Mouse (Mus musculus): ENCODE measurements around the gene Gm12216. TPM values are rescaled to one million over a fixed set of nuclear protein-coding genes. Genes with fewer than 3 reads are reported as not detected.
A peak's percentile ranks its signal among the peaks of the same experiment; 100 is the strongest.

The Gm12216 gene
- total and polyA plus RNA-seq, 2 experiments: 2.7 to 3.2 TPM

DNA sequence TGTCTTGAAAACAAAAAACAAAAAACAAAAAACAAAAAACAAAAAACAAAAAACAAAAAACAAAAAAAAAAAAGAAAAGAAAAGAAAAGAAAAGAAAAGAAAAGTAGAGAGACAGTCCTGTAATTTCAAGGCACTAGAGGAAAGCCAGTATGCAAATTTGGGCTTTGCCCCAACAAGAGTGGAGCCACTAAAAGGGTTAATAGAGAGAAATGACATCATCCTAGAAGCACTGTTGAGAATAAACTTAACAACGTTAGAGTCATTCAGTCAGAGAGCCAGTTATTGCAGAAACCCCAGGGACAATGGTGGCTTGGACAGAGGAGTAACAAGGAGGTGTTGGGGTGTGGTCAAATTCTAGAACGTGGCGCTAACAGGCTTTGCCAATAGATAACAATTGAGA is 44.2 kb downstream of the Gm12216 start:
- Histone ChIP-seq H3K4me3 (ENCODE audit: insufficient read depth, low read depth, low read length) (no peak overlapping the region), H3K9ac (ENCODE audit: low read depth, low read length) (no peak overlapping the region), H3K4me1 (ENCODE audit: control insufficient read depth, insufficient read depth, low read length) (no peaks in the 10 kb centered on the region; the same call in 1 of the 2 replicates), H3K27me3 (ENCODE audit: control insufficient read depth, insufficient read depth, low read length) (no peaks in the 10 kb centered on the region), H3K79me2 (ENCODE audit: control insufficient read depth, insufficient read depth, low read length) (no peaks in the 10 kb centered on the region), H3K36me3 (ENCODE audit: control insufficient read depth, insufficient read depth, low read length) (no peaks in the 10 kb centered on the region), H3K27ac (replicated peaks; ENCODE audit: insufficient read depth, low read depth, low read length) (no peak overlapping the region)
- DNase-seq (ENCODE audit: extremely low read depth, low read depth, low spot score): no peak
- TF ChIP-seq CTCF (IDR thresholded peaks at IDR 0.05; ENCODE audit: low read depth, low read length) (no peak), POLR2A (IDR thresholded peaks at IDR 0.05; ENCODE audit: extremely low read depth, insufficient read depth, low read length) (no peak)
- 61% methylated on average over 3 of the region's 3 CpGs for WGBS

- no peaks in the 10 kb centered on the region for H3K36me3 ChIP-seq (ENCODE audit: control insufficient read depth, insufficient read depth, low read length)
- H3K4me1 ChIP-seq (ENCODE audit: control insufficient read depth, insufficient read depth, low read length): no peaks in the 10 kb centered on the region; the same call in 1 of the 2 replicates
- H3K27me3 ChIP-seq (ENCODE audit: control insufficient read depth, insufficient read depth, low read length): no peaks in the 10 kb centered on the region
- H3K9ac ChIP-seq (ENCODE audit: low read depth, low read length): no peak overlapping the region
- DNase-seq (ENCODE audit: extremely low read depth, low read depth, low spot score): peak; percentile 36
- no peaks in the 10 kb centered on the region for H3K79me2 ChIP-seq (ENCODE audit: control insufficient read depth, insufficient read depth, low read length)
- no peak overlapping the region for H3K27ac ChIP-seq (replicated peaks; ENCODE audit: insufficient read depth, low read depth, low read length)
- H3K4me3 ChIP-seq (ENCODE audit: insufficient read depth, low read depth, low read length): no peak overlapping the region
- 87% methylated on average over 16 of the region's 16 CpGs for whole genome bisulfite sequencing
- no peak for TF ChIP-seq POLR2A (IDR thresholded peaks at IDR 0.05; ENCODE audit: extremely low read depth, insufficient read depth, low read length)
- no peak for TF ChIP-seq CTCF (IDR thresholded peaks at IDR 0.05; ENCODE audit: low read depth, low read length)
Observed at GRCm38 (mm10) chr11:53813001-53813868, 45.8 kb downstream of the Gm12216 start.

- Histone ChIP-seq H3K4me1 (ENCODE audit: control insufficient read depth, insufficient read depth, low read length) (peaks cover under 1% of the 10 kb centered on the region; the same call in 1 of the 2 replicates), H3K27me3 (ENCODE audit: control insufficient read depth, insufficient read depth, low read length) (no peaks in the 10 kb centered on the region), H3K9ac (ENCODE audit: low read depth, low read length) (no peak overlapping the region), H3K79me2 (ENCODE audit: control insufficient read depth, insufficient read depth, low read length) (no peaks in the 10 kb centered on the region), H3K36me3 (ENCODE audit: control insufficient read depth, insufficient read depth, low read length) (no peaks in the 10 kb centered on the region), H3K4me3 (ENCODE audit: insufficient read depth, low read depth, low read length) (no peak overlapping the region), H3K27ac (replicated peaks; ENCODE audit: insufficient read depth, low read depth, low read length) (no peak overlapping the region)
- WGBS: 92% methylated on average over 3 of the region's 3 CpGs
- DNase-seq (ENCODE audit: extremely low read depth, low read depth, low spot score): no peak
- TF ChIP-seq POLR2A (IDR thresholded peaks at IDR 0.05; ENCODE audit: extremely low read depth, insufficient read depth, low read length) (no peak), CTCF (IDR thresholded peaks at IDR 0.05; ENCODE audit: low read depth, low read length) (no peak)
Observed at GRCm38 (mm10) chr11:53811312-53811711, 47.7 kb downstream of the Gm12216 start.

GRCm38 (mm10) chr11:53810749-53811148 is 48.3 kb downstream of the Gm12216 start:
- Histone ChIP-seq H3K79me2 (ENCODE audit: control insufficient read depth, insufficient read depth, low read length) (no peaks in the 10 kb centered on the region), H3K4me1 (ENCODE audit: control insufficient read depth, insufficient read depth, low read length) (peaks cover 4% of the 10 kb centered on the region; the same call in 1 of the 2 replicates), H3K4me3 (ENCODE audit: insufficient read depth, low read depth, low read length) (no peak overlapping the region), H3K27ac (replicated peaks; ENCODE audit: insufficient read depth, low read depth, low read length) (no peak overlapping the region), H3K27me3 (ENCODE audit: control insufficient read depth, insufficient read depth, low read length) (no peaks in the 10 kb centered on the region), H3K36me3 (ENCODE audit: control insufficient read depth, insufficient read depth, low read length) (no peaks in the 10 kb centered on the region), H3K9ac (ENCODE audit: low read depth, low read length) (no peak overlapping the region)
- no peak for DNase-seq (ENCODE audit: extremely low read depth, low read depth, low spot score)
- no peak for TF ChIP-seq POLR2A (IDR thresholded peaks at IDR 0.05; ENCODE audit: extremely low read depth, insufficient read depth, low read length)
- TF ChIP-seq CTCF (IDR thresholded peaks at IDR 0.05; ENCODE audit: low read depth, low read length): no peak
- 67% methylated on average over 2 of the region's 2 CpGs for WGBS

DNA sequence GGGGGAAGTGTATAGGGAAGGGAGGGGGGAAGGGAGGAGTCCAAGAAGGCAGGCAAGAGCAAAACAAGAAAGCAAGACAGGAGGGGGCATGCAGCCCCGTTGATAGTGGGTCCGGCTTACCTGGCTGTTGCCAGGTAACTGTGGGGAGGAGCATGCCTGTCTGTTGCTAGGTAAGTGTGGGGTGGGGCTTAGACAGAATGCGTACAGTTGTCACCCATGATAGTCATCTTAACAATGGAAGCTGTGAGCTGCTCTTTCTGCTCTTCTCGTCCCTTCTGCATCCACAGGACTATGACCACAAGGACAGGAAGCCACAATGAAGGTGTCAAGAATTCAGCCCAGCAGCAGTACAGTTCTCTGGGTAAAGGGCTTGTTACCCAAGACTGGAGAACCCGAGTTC is 48.9 kb downstream of the Gm12216 start:
- Histone ChIP-seq H3K27ac (replicated peaks; ENCODE audit: insufficient read depth, low read depth, low read length) (no peak overlapping the region), H3K79me2 (ENCODE audit: control insufficient read depth, insufficient read depth, low read length) (no peaks in the 10 kb centered on the region), H3K36me3 (ENCODE audit: control insufficient read depth, insufficient read depth, low read length) (no peaks in the 10 kb centered on the region), H3K4me1 (ENCODE audit: control insufficient read depth, insufficient read depth, low read length) (peaks cover 8% of the 10 kb centered on the region), H3K4me3 (ENCODE audit: insufficient read depth, low read depth, low read length) (no peak overlapping the region), H3K27me3 (ENCODE audit: control insufficient read depth, insufficient read depth, low read length) (no peaks in the 10 kb centered on the region), H3K9ac (ENCODE audit: low read depth, low read length) (no peak overlapping the region)
- no peak for TF ChIP-seq POLR2A (IDR thresholded peaks at IDR 0.05; ENCODE audit: extremely low read depth, insufficient read depth, low read length)
- no peak for TF ChIP-seq CTCF (IDR thresholded peaks at IDR 0.05; ENCODE audit: low read depth, low read length)
- no peak for DNase-seq (ENCODE audit: extremely low read depth, low read depth, low spot score)
- 76% methylated on average over 5 of the region's 5 CpGs for WGBS

GRCm38 (mm10) chr11:53809354-53809753 is 49.7 kb downstream of the Gm12216 start:
- Histone ChIP-seq H3K27me3 (ENCODE audit: control insufficient read depth, insufficient read depth, low read length) (no peaks in the 10 kb centered on the region), H3K27ac (replicated peaks; ENCODE audit: insufficient read depth, low read depth, low read length) (0 out of 2 replicates have a peak overlapping the region, but pooled peaks have one; percentile 16), H3K4me1 (ENCODE audit: control insufficient read depth, insufficient read depth, low read length) (peaks cover 8% of the 10 kb centered on the region), H3K9ac (ENCODE audit: low read depth, low read length) (no peak overlapping the region), H3K4me3 (ENCODE audit: insufficient read depth, low read depth, low read length) (no peak overlapping the region), H3K36me3 (ENCODE audit: control insufficient read depth, insufficient read depth, low read length) (no peaks in the 10 kb centered on the region), H3K79me2 (ENCODE audit: control insufficient read depth, insufficient read depth, low read length) (no peaks in the 10 kb centered on the region)
- WGBS: 71% methylated on average over 5 of the region's 5 CpGs
- no peak for DNase-seq (ENCODE audit: extremely low read depth, low read depth, low spot score)
- TF ChIP-seq CTCF (IDR thresholded peaks at IDR 0.05; ENCODE audit: low read depth, low read length) (no peak), POLR2A (IDR thresholded peaks at IDR 0.05; ENCODE audit: extremely low read depth, insufficient read depth, low read length) (no peak)

Measured in liver, adult 2 months (tissue).